In the genomic region with DNA sequence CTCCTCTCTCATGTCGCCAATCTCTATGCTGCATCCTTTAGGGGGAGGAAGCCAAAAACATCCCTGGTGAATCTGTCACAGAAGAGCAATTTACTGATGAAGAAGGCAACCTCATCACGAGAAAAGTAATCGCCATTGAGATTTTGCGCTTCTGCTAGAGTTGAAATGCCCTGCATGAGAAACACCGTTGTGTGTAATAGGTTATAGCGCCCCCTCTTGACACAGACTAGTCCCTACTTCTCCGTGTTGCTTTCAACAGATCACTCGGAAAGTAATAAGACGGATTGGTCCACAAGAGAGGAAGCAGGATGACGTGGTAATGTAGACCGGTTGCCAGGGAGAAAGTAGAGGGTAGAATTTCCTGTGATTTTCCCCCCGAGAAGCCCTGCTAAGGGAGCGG, we compare ENCODE assay signal across 26 mouse cellular contexts.
DNase-seq lines count a peak whose midpoint lies in the region; ATAC-seq and TF ChIP-seq lines count a peak whose summit lies in the region.
"Had no signal": no experiment of that assay in that cellular context is flagged by ENCODE, and none has a peak within 500 bp of the region (broad histone marks: within the 10 kb centered on the region; RNA-seq: fewer than 3 reads in every experiment).

No protein-coding gene starts in this region.

- DNase-seq in heart, adult 11 months = peak; percentile 65
- no peak for DNase-seq in heart, embryonic 10.5 days (ENCODE audit: low spot score)
- no peak for DNase-seq in lung, postnatal 0 days (ENCODE audit: low spot score)
- no peak for DNase-seq in lung, postnatal 4 days
- DNase-seq in Patski (ENCODE audit: low read depth, low spot score) = no peak
- no peak for DNase-seq in testis, postnatal 10 days (ENCODE audit: low spot score)
- DNase-seq: adrenal gland, adult 8-10 months; adrenal gland, postnatal 36 days; B cell, adult 2 months; cerebellum, adult 11 months; cerebellum, adult 8-10 months; cerebellum, postnatal 14 days; forebrain, postnatal 0 days; gastrocnemius, postnatal 36 days; heart, adult 18-20 months; heart, postnatal 14 days had no signal

- no peak for ATAC-seq in lung, postnatal 0 days
- no peak for ATAC-seq in Patski
- no peak for ATAC-seq in forebrain, embryonic 12.5 days (ENCODE audit: low FRiP score)
- ATAC-seq: CD4-positive, CD25-positive, alpha-beta regulatory T cell, adult 4 months; forebrain, embryonic 13.5 days; forebrain, postnatal 0 days; intestine, embryonic 16.5 days had no signal

- H3K27me3 ChIP-seq in heart, embryonic 10.5 days (ENCODE audit: insufficient read depth, poor library complexity, severe bottlenecking) = no peaks in the 10 kb centered on the region
- no peaks in the 10 kb centered on the region for H3K27me3 ChIP-seq in lung, postnatal 0 days (replicated peaks; ENCODE audit: insufficient read depth, low read length)
- H3K27me3 ChIP-seq in Patski = no peaks in the 10 kb centered on the region
- no peaks in the 10 kb centered on the region for H3K27me3 ChIP-seq in forebrain, embryonic 12.5 days
- H3K27me3 ChIP-seq: embryonic facial prominence, embryonic 13.5 days; forebrain, embryonic 13.5 days; heart, embryonic 15.5 days; hindbrain, embryonic 13.5 days had no signal

- in situ Hi-C loops in Patski (cut with MboI; ENCODE audit: low pct_unique_long_range_greater_than_20kb) = loop anchor here (25.0 kb wide), 1 partner anchor 148 kb away; no protein-coding TSS in a partner anchor

- H3K36me3 ChIP-seq in heart, embryonic 10.5 days = peaks cover 53% of the 10 kb centered on the region
- no peaks in the 10 kb centered on the region for H3K36me3 ChIP-seq in lung, postnatal 0 days (ENCODE audit: insufficient read depth, low read length)
- 0 out of 2 replicates have a peak, but pooled peaks cover 11% of the 10 kb centered on the region for H3K36me3 ChIP-seq in forebrain, embryonic 12.5 days (replicated peaks)
- H3K36me3 ChIP-seq: G1E had no signal

- peak; percentile 9; the same call in 1 of the 2 replicates for TF ChIP-seq CTCF in lung, postnatal 0 days (IDR thresholded peaks at IDR 0.05)
- TF ChIP-seq CTCF in Patski (IDR thresholded peaks at IDR 0.05) = peak; percentile 43
- TF ChIP-seq CTCF in cortical plate, adult 2 months (IDR thresholded peaks at IDR 0.05; ENCODE audit: extremely low read depth, insufficient read depth, low read length) = 0 out of 2 replicates have a peak, but pooled peaks have one; percentile 18

- H3K4me2 ChIP-seq in lung, postnatal 0 days (replicated peaks; ENCODE audit: low read depth, low read length) = no peak overlapping the region
- H3K4me2 ChIP-seq in forebrain, embryonic 12.5 days = no peak overlapping the region
- H3K4me2 ChIP-seq: embryonic facial prominence, embryonic 13.5 days; forebrain, embryonic 13.5 days; heart, embryonic 11.5 days; heart, embryonic 15.5 days; hindbrain, embryonic 13.5 days had no signal

- H3K4me3 ChIP-seq in heart, embryonic 10.5 days = no peak overlapping the region
- no peak overlapping the region for H3K4me3 ChIP-seq in lung, postnatal 0 days (ENCODE audit: low read depth, low read length)
- no peak overlapping the region for H3K4me3 ChIP-seq in cortical plate, adult 2 months (ENCODE audit: insufficient read depth, low read length)
- H3K4me3 ChIP-seq in forebrain, embryonic 12.5 days (replicated peaks) = no peak overlapping the region
- H3K4me3 ChIP-seq: embryonic facial prominence, embryonic 13.5 days; forebrain, embryonic 13.5 days; heart, embryonic 15.5 days; hindbrain, embryonic 13.5 days had no signal

- H3K4me1 ChIP-seq in heart, embryonic 10.5 days = no peaks in the 10 kb centered on the region
- no peaks in the 10 kb centered on the region for H3K4me1 ChIP-seq in lung, postnatal 0 days (ENCODE audit: insufficient read depth, low read depth, low read length)
- H3K4me1 ChIP-seq in cortical plate, adult 2 months (ENCODE audit: control insufficient read depth, insufficient read depth, low read length) = no peaks in the 10 kb centered on the region
- H3K4me1 ChIP-seq in forebrain, embryonic 12.5 days = no peaks in the 10 kb centered on the region
- H3K4me1 ChIP-seq: forebrain, embryonic 13.5 days; hindbrain, embryonic 13.5 days had no signal

- POLR2A ChIA-PET in Patski (lab: Charles Lee) = no interaction called here

- no peaks in the 10 kb centered on the region for H3K9me3 ChIP-seq in heart, embryonic 10.5 days
- no peaks in the 10 kb centered on the region for H3K9me3 ChIP-seq in lung, postnatal 0 days (ENCODE audit: low read length)
- no peaks in the 10 kb centered on the region for H3K9me3 ChIP-seq in forebrain, embryonic 12.5 days
- H3K9me3 ChIP-seq: embryonic facial prominence, embryonic 13.5 days; forebrain, embryonic 13.5 days; heart, embryonic 15.5 days; hindbrain, embryonic 13.5 days had no signal

- TF ChIP-seq POLR2A in cortical plate, adult 2 months (IDR thresholded peaks at IDR 0.05; ENCODE audit: extremely low read depth, insufficient read depth, low read length) = no peak

- no peak overlapping the region for H3K9ac ChIP-seq in lung, postnatal 0 days (replicated peaks; ENCODE audit: low read depth)
- H3K9ac ChIP-seq in forebrain, embryonic 12.5 days = no peak overlapping the region
- H3K9ac ChIP-seq: embryonic facial prominence, embryonic 13.5 days; forebrain, embryonic 13.5 days; forebrain, postnatal 0 days; heart, embryonic 15.5 days; hindbrain, embryonic 13.5 days had no signal

- H3K27ac ChIP-seq in heart, embryonic 10.5 days = no peak overlapping the region
- H3K27ac ChIP-seq in lung, postnatal 0 days (ENCODE audit: low read length) = no peak overlapping the region
- H3K27ac ChIP-seq in cortical plate, adult 2 months (ENCODE audit: insufficient read depth, low read length) = no peak overlapping the region
- H3K27ac ChIP-seq in forebrain, embryonic 12.5 days = no peak overlapping the region
- H3K27ac ChIP-seq: embryonic facial prominence, embryonic 13.5 days; forebrain, embryonic 13.5 days; heart, embryonic 15.5 days; hindbrain, embryonic 13.5 days had no signal

- 87% methylated on average over 13 of the region's 13 CpGs for WGBS in heart, embryonic 10.5 days
- WGBS in lung, postnatal 0 days = 84% methylated on average over 13 of the region's 13 CpGs
- WGBS in forebrain, embryonic 12.5 days = 91% methylated on average over 13 of the region's 13 CpGs

- no peak for TF ChIP-seq EP300 in lung, postnatal 0 days (IDR thresholded peaks at IDR 0.05)

- CTCF ChIA-PET in Patski (lab: Charles Lee) = interaction anchor here (1.1 to 1.3 kb wide), 2 partner anchors 8 to 48 kb away, joined by 3 to 6 read pairs; no protein-coding TSS in a partner anchor
